Mouse (Mus musculus): ENCODE measurements around the gene Polr3b.

Gene Polr3b

GRCm38 (mm10) chr10:84760118-84761111 is 138.3 kb downstream of the Polr3b start:
- peak; percentile 78 for DNase-seq (ENCODE audit: low spot score)

- DNase-seq (ENCODE audit: low spot score), result no peak
Observed at GRCm38 (mm10) chr10:84768766-84769165, 146.7 kb downstream of the Polr3b start.

- peak; percentile 23 for DNase-seq (ENCODE audit: low spot score)
Observed at GRCm38 (mm10) chr10:84772380-84773130, 150.5 kb downstream of the Polr3b start.

- no peak for DNase-seq (ENCODE audit: low spot score)
Observed at GRCm38 (mm10) chr10:84773889-84774288, 151.8 kb downstream of the Polr3b start.

DNA sequence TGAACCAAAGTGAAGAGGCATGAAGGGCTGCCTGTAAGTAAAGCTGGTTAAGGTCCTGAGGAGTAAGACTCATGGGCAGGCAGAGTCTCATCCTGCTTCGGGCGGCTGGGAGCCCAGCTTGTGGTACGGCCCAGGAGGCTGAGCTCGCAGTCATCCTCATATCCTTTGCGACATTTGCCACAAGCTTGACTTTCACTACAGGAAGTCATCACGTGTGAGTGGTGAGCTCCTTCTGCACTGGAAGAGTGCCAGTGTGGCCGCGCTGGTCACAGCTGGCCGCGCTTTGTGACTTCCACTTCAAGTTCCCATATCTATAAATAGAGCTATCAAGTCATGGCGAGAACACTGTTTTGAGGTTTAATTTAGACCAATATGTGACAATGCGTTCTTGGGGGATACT is 152.5 kb downstream of the Polr3b start:
- no peak for DNase-seq (ENCODE audit: low spot score)

Data from embryo, embryonic 10.5 days (tissue).